In genomic region chr3:129725592-129725991, GRCm38 (mm10) we compare ENCODE assay signal across 8 mouse cellular contexts. TPM values are rescaled to one million over a fixed set of nuclear protein-coding genes. Genes with fewer than 3 reads are reported as not detected.
DNase-seq lines count a peak whose midpoint lies in the region; ATAC-seq and TF ChIP-seq lines count a peak whose summit lies in the region.

No protein-coding gene starts in this region.

- DNase-seq in kidney, postnatal 14 days, result no peak
- DNase-seq in adrenal gland, postnatal 36 days, result no peak
- no peak for DNase-seq in layer of hippocampus, adult 9-11 months

- ATAC-seq in kidney, embryonic 16.5 days (ENCODE audit: low FRiP score, low TSS enrichment), result peak; percentile 19; the same call in 1 of the 2 replicates
- no peak for ATAC-seq in embryonic facial prominence, embryonic 15.5 days (ENCODE audit: insufficient number of reproducible peaks, low FRiP score, low TSS enrichment, low read depth)
- peak; percentile 14 for ATAC-seq in inflammation-experienced regulatory T-cells, adult 6 months
- no peak for ATAC-seq in granulocyte monocyte progenitor cell, adult 5-6 weeks (replicated peaks; ENCODE audit: poor library complexity, severe bottlenecking)

- no peaks in the 10 kb centered on the region for H3K27me3 ChIP-seq in kidney, embryonic 16.5 days (ENCODE audit: insufficient read depth, low read length)
- H3K27me3 ChIP-seq in embryonic facial prominence, embryonic 15.5 days, result no peaks in the 10 kb centered on the region
- H3K27me3 ChIP-seq in myocyte (ENCODE audit: control insufficient read depth, insufficient read depth, insufficient read length), result peaks cover 5% of the 10 kb centered on the region

- peak overlapping the region; percentile 69 for H3K4me3 ChIP-seq in kidney, embryonic 16.5 days (ENCODE audit: low read length)
- H3K4me3 ChIP-seq in embryonic facial prominence, embryonic 15.5 days (replicated peaks), result peak overlapping the region; percentile 62
- peak overlapping the region; percentile 56 for H3K4me3 ChIP-seq in myocyte

- H3K9ac ChIP-seq in kidney, embryonic 16.5 days (replicated peaks; ENCODE audit: low read length), result no peak overlapping the region
- no peak overlapping the region for H3K9ac ChIP-seq in embryonic facial prominence, embryonic 15.5 days

- TF ChIP-seq POLR2A in myocyte (IDR thresholded peaks at IDR 0.05; ENCODE audit: insufficient read length, low read depth), result no peak

- no peaks in the 10 kb centered on the region for H3K36me3 ChIP-seq in kidney, embryonic 16.5 days (ENCODE audit: insufficient read depth, low read length)
- H3K36me3 ChIP-seq in embryonic facial prominence, embryonic 15.5 days, result no peaks in the 10 kb centered on the region
- no peaks in the 10 kb centered on the region for H3K36me3 ChIP-seq in myocyte (ENCODE audit: control insufficient read depth, insufficient read depth)

- H3K9me3 ChIP-seq in kidney, embryonic 16.5 days (ENCODE audit: low read length), result no peaks in the 10 kb centered on the region
- H3K9me3 ChIP-seq in embryonic facial prominence, embryonic 15.5 days (replicated peaks), result no peaks in the 10 kb centered on the region

- no peak overlapping the region for H3ac ChIP-seq in myocyte (ENCODE audit: control insufficient read depth, insufficient read length)

- WGBS in kidney, embryonic 16.5 days, result 63% methylated on average over 5 of the region's 5 CpGs
- WGBS in embryonic facial prominence, embryonic 15.5 days, result 57% methylated on average over 5 of the region's 5 CpGs

- peak overlapping the region; percentile 71 for H3K4me2 ChIP-seq in kidney, embryonic 16.5 days (replicated peaks; ENCODE audit: low read depth, low read length)
- peak overlapping the region; percentile 70 for H3K4me2 ChIP-seq in embryonic facial prominence, embryonic 15.5 days (replicated peaks)
- H3K4me2 ChIP-seq in myocyte (ENCODE audit: low read depth), result peak overlapping the region; percentile 96

- H3K4me1 ChIP-seq in kidney, embryonic 16.5 days (ENCODE audit: insufficient read depth, low read length), result peaks cover 5% of the 10 kb centered on the region; the same call in 1 of the 2 replicates
- 0 out of 2 replicates have a peak, but pooled peaks cover 3% of the 10 kb centered on the region for H3K4me1 ChIP-seq in embryonic facial prominence, embryonic 15.5 days

- no peak overlapping the region for H3K27ac ChIP-seq in kidney, embryonic 16.5 days (ENCODE audit: low read length)
- no peak overlapping the region for H3K27ac ChIP-seq in embryonic facial prominence, embryonic 15.5 days (replicated peaks)

- H3K79me2 ChIP-seq in myocyte (ENCODE audit: control insufficient read depth, insufficient read depth), result no peaks in the 10 kb centered on the region

TF ChIP-seq in myocyte, 11 proteins besides CTCF, POLR2A, EP300 and RAD21:
- TF ChIP-seq MAX (IDR thresholded peaks at IDR 0.05; ENCODE audit: low read depth) (no peak), E2F4 (IDR thresholded peaks at IDR 0.05; ENCODE audit: insufficient read depth) (no peak), USF1 (IDR thresholded peaks at IDR 0.05; ENCODE audit: low read depth) (no peak), TCF12 (IDR thresholded peaks at IDR 0.05; ENCODE audit: insufficient read depth, poor library complexity, severe bottlenecking) (no peak), REST (IDR thresholded peaks at IDR 0.05; ENCODE audit: insufficient read depth, insufficient read length) (no peak), POLR2AphosphoS2 (IDR thresholded peaks at IDR 0.05; ENCODE audit: insufficient read length, low read depth) (no peak), TCF3 (IDR thresholded peaks at IDR 0.05; ENCODE audit: insufficient read length, low read depth) (no peak), SRF (IDR thresholded peaks at IDR 0.05; ENCODE audit: control insufficient read depth, insufficient read length, low read depth) (no peak), MYOG (IDR thresholded peaks at IDR 0.05; ENCODE audit: control insufficient read depth in 1 of 3, insufficient read depth in 1 of 3, insufficient read length in 2 of 3, low read depth in 2 of 3) (no peak), MYOD1 (IDR thresholded peaks at IDR 0.05; ENCODE audit: control insufficient read depth in 1 of 3, insufficient read length in 2 of 3, low read depth in 2 of 3) (no peak), CEBPB (IDR thresholded peaks at IDR 0.05; ENCODE audit: insufficient read depth, poor library complexity, severe bottlenecking) (no peak)

RNA-seq across cellular contexts. Expression of gene Egf, which starts 29.5 kb away (rescaled TPM):
- polyA plus RNA-seq in kidney, embryonic 16.5 days (2015; fragmentation: Nextera tagmentation; extraction: Ambion mirVana), result 2.3 and 2.4 TPM in 2 replicates
- polyA plus RNA-seq in embryonic facial prominence, embryonic 15.5 days (2015; fragmentation: Nextera tagmentation; extraction: Ambion mirVana), result 2.1 and 2.2 TPM in 2 replicates
- 1 to 10 TPM in 1 of 3 experiments, under 1 TPM in 2; 0.55 to 3.2 (median 0.93) TPM for polyA plus RNA-seq in inflammation-experienced regulatory T-cells, adult 6 months (2017; shearing (Covaris generic))
- 0.38 TPM for polyA plus RNA-seq in myocyte (2012; fragmentation: generic; extraction: Trizol)
- 1 to 10 TPM in 1 of 2 experiments, under 1 TPM in 1; 0.53 to 1.3 TPM for total RNA-seq in adrenal gland, postnatal 36 days (2021)
- total RNA-seq in granulocyte monocyte progenitor cell, adult 5-6 weeks (2014; fragmentation: Nextera tagmentation), result 3.8 and 6.1 TPM in 2 replicates
- total RNA-seq in granulocyte monocyte progenitor cell, adult 5-6 weeks (2017), result 1.5 and 1.7 TPM in 2 replicates

Comparison
In these comparisons a context has a peak if more than half of its experiments do, and no peak if none do; other contexts are left out.
1. ATAC-seq: peak in kidney, embryonic 16.5 days (single experiment) and inflammation-experienced regulatory T-cells, adult 6 months (single experiment); none in embryonic facial prominence, embryonic 15.5 days (single experiment) and granulocyte monocyte progenitor cell, adult 5-6 weeks (single experiment).
2. Peak in every context shown above with its lines, with median percentiles within 50 percentile points of each other: H3K4me2 ChIP-seq and H3K4me3 ChIP-seq.